In genomic region chr5:119062478-119062877, GRCm38 (mm10) we compare ENCODE assay signal across 31 mouse cellular contexts.
"Had no signal": no experiment of that assay in that cellular context is flagged by ENCODE, and none has a peak within 500 bp of the region (broad histone marks: within the 10 kb centered on the region; RNA-seq: fewer than 3 reads in every experiment).

No protein-coding gene starts in this region.

- H3K9me3 ChIP-seq: limb, embryonic 10.5 days; limb, embryonic 13.5 days; limb, embryonic 15.5 days; liver, embryonic 12.5 days; liver, embryonic 13.5 days; liver, embryonic 15.5 days; lung, embryonic 15.5 days; midbrain, embryonic 10.5 days; midbrain, embryonic 12.5 days; midbrain, embryonic 13.5 days; midbrain, embryonic 15.5 days had no signal

- H3K36me3 ChIP-seq: limb, embryonic 10.5 days; limb, embryonic 12.5 days; limb, embryonic 13.5 days; limb, embryonic 15.5 days; liver, embryonic 12.5 days; liver, embryonic 13.5 days; liver, embryonic 15.5 days; lung, embryonic 15.5 days; midbrain, embryonic 10.5 days; midbrain, embryonic 12.5 days; midbrain, embryonic 13.5 days; midbrain, embryonic 15.5 days had no signal

- H3K27me3 ChIP-seq: limb, embryonic 15.5 days; liver, embryonic 12.5 days; liver, embryonic 13.5 days; liver, embryonic 15.5 days; lung, embryonic 15.5 days; megakaryocyte, embryonic 14.5 days; midbrain, embryonic 15.5 days had no signal

- H3K27ac ChIP-seq: limb, embryonic 10.5 days; limb, embryonic 12.5 days; limb, embryonic 13.5 days; limb, embryonic 15.5 days; liver, embryonic 12.5 days; liver, embryonic 13.5 days; liver, embryonic 14.5 days; liver, embryonic 15.5 days; lung, embryonic 15.5 days; macrophage; midbrain, embryonic 10.5 days; midbrain, embryonic 12.5 days; midbrain, embryonic 13.5 days; midbrain, embryonic 15.5 days had no signal

- DNase-seq: left cerebral cortex, postnatal 4 days; liver; liver, embryonic 13.5 days; liver, postnatal 0 days; lung, adult 18-20 months; lung, adult 2 months; lung, embryonic 14.5 days; lung, postnatal 10 days; lung, postnatal 14 days; lung, postnatal 36 days; lung, postnatal 4 days; midbrain, embryonic 14.5 days had no signal

- H3K4me2 ChIP-seq: limb, embryonic 12.5 days; limb, embryonic 13.5 days; limb, embryonic 15.5 days; liver, embryonic 11.5 days; liver, embryonic 12.5 days; liver, embryonic 13.5 days; liver, embryonic 15.5 days; lung, embryonic 14.5 days; lung, embryonic 15.5 days; midbrain, embryonic 11.5 days; midbrain, embryonic 12.5 days; midbrain, embryonic 13.5 days; midbrain, embryonic 15.5 days had no signal

- ATAC-seq: liver, embryonic 12.5 days; liver, postnatal 0 days; lung, postnatal 0 days; midbrain, embryonic 13.5 days; midbrain, embryonic 15.5 days; midbrain, embryonic 16.5 days had no signal

- H3K4me3 ChIP-seq: limb, embryonic 10.5 days; limb, embryonic 12.5 days; limb, embryonic 13.5 days; limb, embryonic 15.5 days; liver, embryonic 12.5 days; liver, embryonic 13.5 days; liver, embryonic 15.5 days; lung, embryonic 15.5 days; megakaryocyte, embryonic 14.5 days; midbrain, embryonic 10.5 days; midbrain, embryonic 12.5 days; midbrain, embryonic 13.5 days; midbrain, embryonic 15.5 days; myocyte had no signal

- H3K9ac ChIP-seq: limb, embryonic 12.5 days; limb, embryonic 13.5 days; limb, embryonic 15.5 days; liver, embryonic 12.5 days; liver, embryonic 13.5 days; liver, embryonic 14.5 days; liver, embryonic 15.5 days; liver, postnatal 0 days; lung, embryonic 14.5 days; lung, embryonic 15.5 days; midbrain, embryonic 12.5 days; midbrain, embryonic 13.5 days; midbrain, embryonic 15.5 days had no signal

- H3K4me1 ChIP-seq: liver, embryonic 12.5 days; liver, embryonic 13.5 days; liver, embryonic 15.5 days; megakaryocyte, embryonic 14.5 days had no signal
